Mouse (Mus musculus): ENCODE results near the gene Vmn1r232. TPM values are rescaled to one million over a fixed set of nuclear protein-coding genes. Genes with fewer than 3 reads are reported as not detected.

Vmn1r232 gene
- polyA plus RNA-seq, 1 experiment from 2014 or later = not detected

GRCm38 (mm10) chr17:20904991-20905390 lies 14.5 kb downstream of the Vmn1r232 start, which contains the start of gene Vmn1r231:
Gene Vmn1r231, minus strand, starts transcription at chr17:20905091.
- 53% methylated on average over 2 of the region's 2 CpGs for WGBS
- no peak for DNase-seq (ENCODE audit: low spot score)
- H3K4me2 ChIP-seq = no peak within 1 kb of the TSS
- H3K9me3 ChIP-seq (ENCODE audit: control insufficient read depth, low read length) = peaks cover 1% of the 10 kb centered on the region; the same call in 1 of the 2 replicates
- no peak within 1 kb of the TSS for H3K4me3 ChIP-seq (ENCODE audit: low read depth, low read length)
- H3K27ac ChIP-seq (ENCODE audit: low read depth, low read length) = no peak within 1 kb of the TSS
- no peaks in the 10 kb centered on the region for H3K27me3 ChIP-seq (replicated peaks; ENCODE audit: control insufficient read depth, insufficient read depth, low read length)
- no peaks in the 10 kb centered on the region for H3K36me3 ChIP-seq (ENCODE audit: control insufficient read depth, insufficient read depth, low read length)
- H3K9ac ChIP-seq (ENCODE audit: low read depth, low read length) = no peak within 1 kb of the TSS
- H3K4me1 ChIP-seq (replicated peaks; ENCODE audit: control insufficient read depth, insufficient read depth, low read length) = no peaks in the 10 kb centered on the region
- no peak for ATAC-seq (replicated peaks; ENCODE audit: low FRiP score)

Other genes starting within 250 kb of the Vmn1r232 start
- not detected in 2 replicates for gene Vmn1r226, start 236.9 kb downstream of the Vmn1r232 start, polyA plus RNA-seq (2014; fragmentation: Nextera tagmentation; extraction: Ambion mirVana)
- not detected in 2 replicates for gene Vmn1r227, start 189.9 kb downstream of the Vmn1r232 start, polyA plus RNA-seq (2014; fragmentation: Nextera tagmentation; extraction: Ambion mirVana)
- not detected in 2 replicates for gene Vmn1r228, start 133.6 kb downstream of the Vmn1r232 start, polyA plus RNA-seq (2014; fragmentation: Nextera tagmentation; extraction: Ambion mirVana)
- not detected in 2 replicates for gene Vmn1r229, start 108.2 kb downstream of the Vmn1r232 start, polyA plus RNA-seq (2014; fragmentation: Nextera tagmentation; extraction: Ambion mirVana)
- gene Vmn1r230, start 79.3 kb downstream of the Vmn1r232 start, polyA plus RNA-seq (2014; fragmentation: Nextera tagmentation; extraction: Ambion mirVana) = not detected in 2 replicates
- gene Vmn1r231, start 14.6 kb downstream of the Vmn1r232 start, polyA plus RNA-seq (2014; fragmentation: Nextera tagmentation; extraction: Ambion mirVana) = not detected in 2 replicates
- 242 and 246 TPM in 2 replicates for gene Ppp2r1a, start 25.6 kb upstream of the Vmn1r232 start, polyA plus RNA-seq (2014; fragmentation: Nextera tagmentation; extraction: Ambion mirVana)
- gene Vmn1r233, start 76.8 kb upstream of the Vmn1r232 start, polyA plus RNA-seq (2014; fragmentation: Nextera tagmentation; extraction: Ambion mirVana) = not detected in 2 replicates
- gene Zfp160, start 89.2 kb upstream of the Vmn1r232 start, polyA plus RNA-seq (2014; fragmentation: Nextera tagmentation; extraction: Ambion mirVana) = 9.7 and 12.3 TPM in 2 replicates

All from liver, embryonic 11.5 days (tissue).